7 mouse cellular contexts compared by ENCODE assay signal in the genomic region with DNA sequence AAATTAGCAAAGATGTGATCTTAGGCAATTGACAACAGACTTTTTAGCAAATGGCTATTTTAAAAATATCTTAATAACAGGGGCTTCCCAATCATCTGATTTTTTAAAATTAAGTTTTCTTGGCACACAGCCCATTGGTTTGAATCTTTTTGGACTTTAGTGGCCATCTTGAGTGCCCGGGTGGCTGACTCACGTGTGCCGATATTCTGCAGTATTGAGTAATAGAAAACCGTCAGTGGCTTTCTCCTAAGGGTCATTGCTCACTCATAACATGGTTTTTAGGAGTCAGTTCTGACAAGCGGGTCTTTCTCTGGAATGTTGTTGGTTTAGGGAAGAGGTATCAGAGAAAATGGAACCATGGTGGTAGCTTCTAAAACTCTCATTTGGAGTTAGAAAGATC.
"Had no signal": no experiment of that assay in that cellular context is flagged by ENCODE, and none has a peak within 500 bp of the region (broad histone marks: within the 10 kb centered on the region; RNA-seq: fewer than 3 reads in every experiment).

No protein-coding gene starts in this region.

- H3K4me1 ChIP-seq: megakaryocyte, embryonic 14.5 days had no signal

- H3K4me3 ChIP-seq: left cerebral cortex, adult 2 months; megakaryocyte, embryonic 14.5 days had no signal

- H3K9me3 ChIP-seq: limb, embryonic 10.5 days; megakaryocyte, embryonic 14.5 days; midbrain, embryonic 15.5 days had no signal

- H3K27ac ChIP-seq: kidney, postnatal 0 days; left cerebral cortex, adult 2 months; limb, embryonic 10.5 days; liver, embryonic 14.5 days; macrophage; midbrain, embryonic 15.5 days had no signal

- H3K36me3 ChIP-seq: limb, embryonic 10.5 days; midbrain, embryonic 15.5 days had no signal

- H3K27me3 ChIP-seq: megakaryocyte, embryonic 14.5 days; midbrain, embryonic 15.5 days had no signal

- H3K9ac ChIP-seq: liver, embryonic 14.5 days; midbrain, embryonic 15.5 days had no signal
